In the genomic region with DNA sequence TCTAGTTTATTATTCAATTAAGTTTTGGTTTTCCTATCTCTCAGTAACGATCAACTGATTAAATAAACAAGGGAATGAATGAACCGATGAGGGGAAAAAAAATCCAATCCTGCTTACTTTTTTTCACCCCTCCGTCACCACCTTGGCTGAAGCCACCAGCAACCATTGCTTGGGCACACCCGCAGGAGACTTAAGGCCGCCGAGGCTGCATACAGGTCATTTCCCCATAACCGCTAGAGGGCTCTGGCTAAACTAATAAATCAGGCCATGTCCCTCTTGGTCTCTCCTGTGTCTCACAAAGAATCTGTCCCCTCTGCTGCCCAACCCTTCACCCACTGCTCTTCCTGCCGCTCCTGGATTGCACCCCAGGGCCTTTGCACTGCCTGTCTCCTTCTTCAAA, we compare ENCODE assay signal across 8 mouse cellular contexts.
DNase-seq lines count a peak whose midpoint lies in the region; ATAC-seq and TF ChIP-seq lines count a peak whose summit lies in the region.

No protein-coding gene starts in this region.

- no peak overlapping the region; the same call in 1 of the 2 replicates for H3K4me2 ChIP-seq in forebrain, embryonic 16.5 days (ENCODE audit: low read length)

- peak; percentile 21; the same call in 1 of the 2 replicates for ATAC-seq in forebrain, embryonic 16.5 days

- no peaks in the 10 kb centered on the region for H3K36me3 ChIP-seq in forebrain, embryonic 16.5 days (ENCODE audit: control insufficient read depth, insufficient read depth)

- H3K27me3 ChIP-seq in forebrain, embryonic 16.5 days (replicated peaks; ENCODE audit: control insufficient read depth, insufficient read depth, low read length) = no peaks in the 10 kb centered on the region; the same call in 1 of the 2 replicates

- no peak for TF ChIP-seq POLR2A in bone marrow, adult 2 months (IDR thresholded peaks at IDR 0.05; ENCODE audit: borderline replicate concordance, control insufficient read depth, low read depth, low read length)

- H3K9ac ChIP-seq in forebrain, embryonic 16.5 days (replicated peaks; ENCODE audit: low read depth, low read length) = no peak overlapping the region

- no peaks in the 10 kb centered on the region for H3K4me1 ChIP-seq in bone marrow, adult 2 months (ENCODE audit: control insufficient read depth, insufficient read depth, low read length)
- peaks cover 12% of the 10 kb centered on the region for H3K4me1 ChIP-seq in forebrain, embryonic 16.5 days (replicated peaks; ENCODE audit: control insufficient read depth, insufficient read depth, low read length)

- peak; percentile 12 for DNase-seq in adrenal gland, adult 2 months
- no peak for DNase-seq in adrenal gland, postnatal 14 days
- DNase-seq in kidney, postnatal 36 days = peak; percentile 18 to 59
- peak; percentile 78 for DNase-seq in retina, postnatal 1 day
- no peak for DNase-seq in right cerebral cortex, postnatal 36 days (ENCODE audit: low spot score in 2 of 2)
- no peak for DNase-seq in layer of hippocampus, postnatal 14 days (ENCODE audit: low spot score in 2 of 2)

- H3K4me3 ChIP-seq in bone marrow, adult 2 months (replicated peaks; ENCODE audit: control insufficient read depth, low read depth, low read length) = no peak overlapping the region
- H3K4me3 ChIP-seq in forebrain, embryonic 16.5 days (replicated peaks; ENCODE audit: low read length) = no peak overlapping the region

- no peak overlapping the region for H3K27ac ChIP-seq in bone marrow, adult 2 months (ENCODE audit: control insufficient read depth, insufficient read depth, low read depth, low read length, poor library complexity)
- no peak overlapping the region; the same call in 1 of the 2 replicates for H3K27ac ChIP-seq in forebrain, embryonic 16.5 days (ENCODE audit: low read length)

- WGBS in bone marrow, adult 2 months = 27% methylated on average over 8 of the region's 8 CpGs
- 9% methylated on average over 8 of the region's 8 CpGs for WGBS in forebrain, embryonic 16.5 days

- TF ChIP-seq CTCF in bone marrow, adult 2 months (IDR thresholded peaks at IDR 0.05; ENCODE audit: control insufficient read depth, insufficient read depth, low read length) = 0 out of 2 replicates have a peak, but pooled peaks have one; percentile 8

- peaks cover 3% of the 10 kb centered on the region; the same call in 1 of the 2 replicates for H3K9me3 ChIP-seq in forebrain, embryonic 16.5 days (ENCODE audit: control insufficient read depth, low read length)

Comparison
In these comparisons a context has a peak if more than half of its experiments do, and no peak if none do; other contexts are left out.
1. DNase-seq: peak in adrenal gland, adult 2 months (single experiment), kidney, postnatal 36 days (2 of 2) and retina, postnatal 1 day (single experiment); none in adrenal gland, postnatal 14 days (single experiment), right cerebral cortex, postnatal 36 days (0 of 2) and layer of hippocampus, postnatal 14 days (0 of 2).